In genomic region chr13:110537960-110538463, GRCm38 (mm10) we compare ENCODE assay signal across 9 mouse cellular contexts.
DNase-seq lines count a peak whose midpoint lies in the region; ATAC-seq and TF ChIP-seq lines count a peak whose summit lies in the region.
"Had no signal": no experiment of that assay in that cellular context is flagged by ENCODE, and none has a peak within 500 bp of the region (broad histone marks: within the 10 kb centered on the region; RNA-seq: fewer than 3 reads in every experiment).

No protein-coding gene starts in this region.

- ATAC-seq in lung, embryonic 14.5 days (ENCODE audit: insufficient read depth): peak; percentile 76
- no peak for ATAC-seq in erythroblast, adult 5-6 weeks (replicated peaks; ENCODE audit: low FRiP score, poor library complexity, severe bottlenecking)

- no peaks in the 10 kb centered on the region for H3K36me3 ChIP-seq in embryonic facial prominence, embryonic 10.5 days (replicated peaks)
- no peaks in the 10 kb centered on the region for H3K36me3 ChIP-seq in lung, embryonic 14.5 days (ENCODE audit: insufficient read depth)
- H3K36me3 ChIP-seq: neural tube, embryonic 12.5 days had no signal

- H3K27ac ChIP-seq in embryonic facial prominence, embryonic 10.5 days (replicated peaks): no peak overlapping the region; the same call in 1 of the 2 replicates
- H3K27ac ChIP-seq in lung, embryonic 14.5 days (ENCODE audit: low read depth): peak overlapping the region; percentile 15; the same call in 1 of the 2 replicates
- H3K27ac ChIP-seq: neural tube, embryonic 12.5 days had no signal

- peak; percentile 51 for DNase-seq in adrenal gland, postnatal 10 days
- DNase-seq in embryonic facial prominence, embryonic 10.5 days (ENCODE audit: low spot score): peak; percentile 33
- DNase-seq in kidney, adult 11 months: peak; percentile 63
- DNase-seq in lung, embryonic 14.5 days: peak; percentile 73
- DNase-seq in layer of hippocampus, adult 8-10 months (ENCODE audit: low spot score in 2 of 2): no peak
- DNase-seq in left cerebral cortex, adult 11 months (ENCODE audit: low spot score): no peak
- DNase-seq in urinary bladder, adult 2 months (ENCODE audit: low spot score): no peak

- H3K9ac ChIP-seq in lung, embryonic 14.5 days: no peak overlapping the region
- H3K9ac ChIP-seq: neural tube, embryonic 12.5 days had no signal

- TF ChIP-seq CTCF in lung, embryonic 14.5 days (IDR thresholded peaks at IDR 0.05; ENCODE audit: low read depth): no peak

- H3K27me3 ChIP-seq in embryonic facial prominence, embryonic 10.5 days (replicated peaks; ENCODE audit: low read depth, poor library complexity, severe bottlenecking): no peaks in the 10 kb centered on the region
- no peaks in the 10 kb centered on the region for H3K27me3 ChIP-seq in lung, embryonic 14.5 days (ENCODE audit: insufficient read depth, low read length)
- H3K27me3 ChIP-seq: neural tube, embryonic 12.5 days had no signal

- peaks cover 16% of the 10 kb centered on the region for H3K4me1 ChIP-seq in embryonic facial prominence, embryonic 10.5 days
- peaks cover 10% of the 10 kb centered on the region for H3K4me1 ChIP-seq in lung, embryonic 14.5 days (ENCODE audit: insufficient read depth)

- H3K4me3 ChIP-seq in embryonic facial prominence, embryonic 10.5 days: no peak overlapping the region
- no peak overlapping the region for H3K4me3 ChIP-seq in lung, embryonic 14.5 days (ENCODE audit: low read depth, low read length)
- H3K4me3 ChIP-seq: neural tube, embryonic 12.5 days had no signal

- no peaks in the 10 kb centered on the region for H3K9me3 ChIP-seq in embryonic facial prominence, embryonic 10.5 days
- H3K9me3 ChIP-seq in lung, embryonic 14.5 days (ENCODE audit: low read depth, low read length): no peaks in the 10 kb centered on the region
- H3K9me3 ChIP-seq: neural tube, embryonic 12.5 days had no signal

- 56% methylated on average over 7 of the region's 7 CpGs for WGBS in embryonic facial prominence, embryonic 10.5 days
- WGBS in lung, embryonic 14.5 days: 26% methylated on average over 7 of the region's 7 CpGs

- H3K4me2 ChIP-seq in lung, embryonic 14.5 days: no peak overlapping the region
- H3K4me2 ChIP-seq: neural tube, embryonic 12.5 days had no signal

Comparison
In these comparisons a context has a peak if more than half of its experiments do, and no peak if none do; other contexts are left out.
1. DNase-seq: peak in adrenal gland, postnatal 10 days (single experiment), embryonic facial prominence, embryonic 10.5 days (single experiment), kidney, adult 11 months (single experiment) and lung, embryonic 14.5 days (single experiment); none in layer of hippocampus, adult 8-10 months (0 of 2), left cerebral cortex, adult 11 months (single experiment) and urinary bladder, adult 2 months (single experiment).